Mouse (Mus musculus): ENCODE data around the gene Wipi1. TPM values are rescaled to one million over a fixed set of nuclear protein-coding genes. Genes with fewer than 3 reads are reported as not detected.

Gene Wipi1
- polyA plus RNA-seq, 1 experiment: 6.7 TPM

GRCm38 (mm10) chr11:109564466-109565214 lies 47.1 kb downstream of the Wipi1 start:
- Histone ChIP-seq H3K4me3 (ENCODE audit: low read depth, low read length) (no peak overlapping the region), H3K36me3 (ENCODE audit: control insufficient read depth, insufficient read depth, low read length) (no peaks in the 10 kb centered on the region), H3K27me3 (ENCODE audit: control insufficient read depth, insufficient read depth, low read length) (no peaks in the 10 kb centered on the region), H3K27ac (ENCODE audit: insufficient read depth, low read depth, low read length) (no peak overlapping the region), H3K4me1 (ENCODE audit: control insufficient read depth, insufficient read depth, insufficient read length, low read length) (peaks cover 6% of the 10 kb centered on the region; the same call in 1 of the 2 replicates)
- TF ChIP-seq POLR2A (IDR thresholded peaks at IDR 0.05; ENCODE audit: low read depth, low read length) (no peak), CTCF (IDR thresholded peaks at IDR 0.05; ENCODE audit: extremely low read depth, insufficient read length, insufficient replicate concordance, low read depth, low read length) (no peak)
- 55% methylated on average over 15 of the region's 15 CpGs for WGBS

- TF ChIP-seq POLR2A (IDR thresholded peaks at IDR 0.05; ENCODE audit: low read depth, low read length) (no peak), CTCF (IDR thresholded peaks at IDR 0.05; ENCODE audit: extremely low read depth, insufficient read length, insufficient replicate concordance, low read depth, low read length) (no peak)
- no peak overlapping the region for H3K4me3 ChIP-seq (ENCODE audit: low read depth, low read length)
- no peaks in the 10 kb centered on the region for H3K27me3 ChIP-seq (ENCODE audit: control insufficient read depth, insufficient read depth, low read length)
- H3K36me3 ChIP-seq (ENCODE audit: control insufficient read depth, insufficient read depth, low read length): no peaks in the 10 kb centered on the region
- no peak overlapping the region for H3K27ac ChIP-seq (ENCODE audit: insufficient read depth, low read depth, low read length)
- 46% methylated on average over 4 of the region's 4 CpGs for WGBS
- peaks cover 6% of the 10 kb centered on the region; the same call in 1 of the 2 replicates for H3K4me1 ChIP-seq (ENCODE audit: control insufficient read depth, insufficient read depth, insufficient read length, low read length)
These were observed 48.1 kb downstream of the Wipi1 start for GRCm38 (mm10) chr11:109563708-109564107.

- Histone ChIP-seq H3K4me1 (ENCODE audit: control insufficient read depth, insufficient read depth, insufficient read length, low read length) (peaks cover 14% of the 10 kb centered on the region; the same call in 1 of the 2 replicates), H3K27ac (ENCODE audit: insufficient read depth, low read depth, low read length) (peak overlapping the region; percentile 34), H3K27me3 (ENCODE audit: control insufficient read depth, insufficient read depth, low read length) (no peaks in the 10 kb centered on the region), H3K4me3 (ENCODE audit: low read depth, low read length) (no peak overlapping the region), H3K36me3 (ENCODE audit: control insufficient read depth, insufficient read depth, low read length) (no peaks in the 10 kb centered on the region)
- WGBS: 80% methylated on average over 3 of the region's 3 CpGs
- TF ChIP-seq POLR2A (IDR thresholded peaks at IDR 0.05; ENCODE audit: low read depth, low read length) (no peak), CTCF (IDR thresholded peaks at IDR 0.05; ENCODE audit: extremely low read depth, insufficient read length, insufficient replicate concordance, low read depth, low read length) (no peak)
These were observed 50.3 kb downstream of the Wipi1 start for GRCm38 (mm10) chr11:109561445-109561844.

GRCm38 (mm10) chr11:109560793-109561257 lies 50.9 kb downstream of the Wipi1 start:
- 5% methylated on average over 9 of the region's 9 CpGs for WGBS
- TF ChIP-seq POLR2A (IDR thresholded peaks at IDR 0.05; ENCODE audit: low read depth, low read length) (no peak), CTCF (IDR thresholded peaks at IDR 0.05; ENCODE audit: extremely low read depth, insufficient read length, insufficient replicate concordance, low read depth, low read length) (peak; percentile 61; the same call in 1 of the 2 replicates)
- Histone ChIP-seq H3K27ac (ENCODE audit: insufficient read depth, low read depth, low read length) (peak overlapping the region; percentile 34), H3K36me3 (ENCODE audit: control insufficient read depth, insufficient read depth, low read length) (no peaks in the 10 kb centered on the region), H3K27me3 (ENCODE audit: control insufficient read depth, insufficient read depth, low read length) (no peaks in the 10 kb centered on the region), H3K4me3 (ENCODE audit: low read depth, low read length) (no peak overlapping the region), H3K4me1 (ENCODE audit: control insufficient read depth, insufficient read depth, insufficient read length, low read length) (peaks cover 17% of the 10 kb centered on the region; the same call in 1 of the 2 replicates)

GRCm38 (mm10) chr11:109559241-109559640 lies 52.5 kb downstream of the Wipi1 start:
- TF ChIP-seq POLR2A (IDR thresholded peaks at IDR 0.05; ENCODE audit: low read depth, low read length) (no peak), CTCF (IDR thresholded peaks at IDR 0.05; ENCODE audit: extremely low read depth, insufficient read length, insufficient replicate concordance, low read depth, low read length) (no peak)
- Histone ChIP-seq H3K4me3 (ENCODE audit: low read depth, low read length) (no peak overlapping the region), H3K27me3 (ENCODE audit: control insufficient read depth, insufficient read depth, low read length) (no peaks in the 10 kb centered on the region), H3K4me1 (ENCODE audit: control insufficient read depth, insufficient read depth, insufficient read length, low read length) (peaks cover 25% of the 10 kb centered on the region; the same call in 1 of the 2 replicates), H3K36me3 (ENCODE audit: control insufficient read depth, insufficient read depth, low read length) (no peaks in the 10 kb centered on the region), H3K27ac (ENCODE audit: insufficient read depth, low read depth, low read length) (no peak overlapping the region)
- 83% methylated on average over 12 of the region's 12 CpGs for WGBS

GRCm38 (mm10) chr11:109557419-109557818 lies 54.3 kb downstream of the Wipi1 start:
- H3K36me3 ChIP-seq (ENCODE audit: control insufficient read depth, insufficient read depth, low read length): no peaks in the 10 kb centered on the region
- H3K4me1 ChIP-seq (ENCODE audit: control insufficient read depth, insufficient read depth, insufficient read length, low read length): peaks cover 27% of the 10 kb centered on the region; the same call in 1 of the 2 replicates
- H3K4me3 ChIP-seq (ENCODE audit: low read depth, low read length): no peak overlapping the region
- WGBS: 33% methylated on average over 11 of the region's 11 CpGs
- no peak overlapping the region for H3K27ac ChIP-seq (ENCODE audit: insufficient read depth, low read depth, low read length)
- H3K27me3 ChIP-seq (ENCODE audit: control insufficient read depth, insufficient read depth, low read length): no peaks in the 10 kb centered on the region
- no peak for TF ChIP-seq POLR2A (IDR thresholded peaks at IDR 0.05; ENCODE audit: low read depth, low read length)
- no peak for TF ChIP-seq CTCF (IDR thresholded peaks at IDR 0.05; ENCODE audit: extremely low read depth, insufficient read length, insufficient replicate concordance, low read depth, low read length)

GRCm38 (mm10) chr11:109556130-109556529 lies 55.6 kb downstream of the Wipi1 start:
- TF ChIP-seq CTCF (IDR thresholded peaks at IDR 0.05; ENCODE audit: extremely low read depth, insufficient read length, insufficient replicate concordance, low read depth, low read length) (no peak), POLR2A (IDR thresholded peaks at IDR 0.05; ENCODE audit: low read depth, low read length) (no peak)
- peak overlapping the region; percentile 83 for H3K27ac ChIP-seq (ENCODE audit: insufficient read depth, low read depth, low read length)
- no peak overlapping the region for H3K4me3 ChIP-seq (ENCODE audit: low read depth, low read length)
- peaks cover 25% of the 10 kb centered on the region; the same call in 1 of the 2 replicates for H3K4me1 ChIP-seq (ENCODE audit: control insufficient read depth, insufficient read depth, insufficient read length, low read length)
- WGBS: 32% methylated on average over 6 of the region's 6 CpGs
- H3K36me3 ChIP-seq (ENCODE audit: control insufficient read depth, insufficient read depth, low read length): no peaks in the 10 kb centered on the region
- no peaks in the 10 kb centered on the region for H3K27me3 ChIP-seq (ENCODE audit: control insufficient read depth, insufficient read depth, low read length)
